Mouse (Mus musculus) heart, adult 18-20 months (tissue): ENCODE measurements around the gene E330034G19Rik. TPM values are rescaled to one million over a fixed set of nuclear protein-coding genes. Genes with fewer than 3 reads are reported as not detected.
A peak's percentile ranks its signal among the peaks of the same experiment; 100 is the strongest.
"Not testable (repeated sequence)": the region's sequence is repeated elsewhere in the genome, so short reads cannot be mapped to it uniquely, and the experiment has no call there.

Experiments used
- DNase-seq, 2 experiments: peaks; one replicate each; pipeline ENCODE4 v3.0.0; 2021 to 2022; ENCODE audit warnings: mixed read lengths in 1 of 2
- long read RNA-seq, 2 experiments: library from polyadenylated mRNA; stranded (forward); transcript quantifications; one replicate each; pipeline ENCODE4 v2.0.0; 2021
- total RNA-seq, 2 experiments: library from RNA; stranded (reverse); gene quantifications; 2 replicates each; pipeline ENCODE4 v1.2.3; 2021

Gene E330034G19Rik
- not detected for total RNA-seq
- long read RNA-seq, experiment 1 = 0 reads
- long read RNA-seq, experiment 2 = 0 reads

GRCm38 (mm10) chr14:24292914-24293313, at the start of gene E330034G19Rik:
Gene E330034G19Rik (plus strand): TSS chr14:24293214.
- no peak for DNase-seq

DNA sequence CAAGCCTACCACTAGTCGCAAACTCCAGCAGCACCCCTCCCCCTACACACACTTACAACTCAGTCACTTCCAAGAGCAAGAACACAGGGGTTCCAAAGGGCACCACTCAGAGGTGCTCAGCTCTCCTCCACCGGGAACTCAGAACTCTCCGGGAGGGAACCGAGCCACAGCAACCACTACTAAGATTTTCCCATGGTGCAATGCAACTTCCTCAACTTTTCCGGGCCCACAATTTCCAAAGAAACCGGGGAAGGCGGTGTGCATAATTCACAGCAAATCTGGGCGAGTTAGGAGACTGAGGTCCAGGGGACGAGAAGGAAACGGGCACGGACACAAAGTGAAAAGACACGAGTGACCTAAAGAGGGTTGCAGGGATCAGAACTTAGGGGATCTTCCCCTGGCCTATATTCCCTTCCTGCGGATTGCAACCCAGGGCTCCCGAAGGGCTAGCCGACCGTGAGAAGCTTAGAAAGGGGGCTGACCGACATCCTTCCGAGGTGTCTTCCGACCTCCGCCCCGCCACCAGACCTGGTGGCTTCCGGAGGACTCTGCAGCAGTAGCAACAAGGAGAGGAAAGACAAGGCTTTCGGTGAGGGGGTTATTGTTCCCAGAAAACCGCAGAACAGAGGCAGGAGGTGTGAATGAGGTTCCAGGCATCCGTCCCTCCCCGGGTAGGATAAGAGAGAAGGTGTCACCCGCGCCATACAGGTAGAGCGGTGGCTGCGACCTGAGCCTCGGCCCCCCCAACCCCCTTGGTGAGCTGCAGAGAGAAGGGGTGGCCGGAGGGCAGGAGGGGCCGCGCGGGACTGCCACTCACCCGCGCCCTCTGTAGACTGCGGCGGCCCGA, 48.5 kb upstream of the E330034G19Rik start:
- DNase-seq = peak; percentile 35 to 64

DNA sequence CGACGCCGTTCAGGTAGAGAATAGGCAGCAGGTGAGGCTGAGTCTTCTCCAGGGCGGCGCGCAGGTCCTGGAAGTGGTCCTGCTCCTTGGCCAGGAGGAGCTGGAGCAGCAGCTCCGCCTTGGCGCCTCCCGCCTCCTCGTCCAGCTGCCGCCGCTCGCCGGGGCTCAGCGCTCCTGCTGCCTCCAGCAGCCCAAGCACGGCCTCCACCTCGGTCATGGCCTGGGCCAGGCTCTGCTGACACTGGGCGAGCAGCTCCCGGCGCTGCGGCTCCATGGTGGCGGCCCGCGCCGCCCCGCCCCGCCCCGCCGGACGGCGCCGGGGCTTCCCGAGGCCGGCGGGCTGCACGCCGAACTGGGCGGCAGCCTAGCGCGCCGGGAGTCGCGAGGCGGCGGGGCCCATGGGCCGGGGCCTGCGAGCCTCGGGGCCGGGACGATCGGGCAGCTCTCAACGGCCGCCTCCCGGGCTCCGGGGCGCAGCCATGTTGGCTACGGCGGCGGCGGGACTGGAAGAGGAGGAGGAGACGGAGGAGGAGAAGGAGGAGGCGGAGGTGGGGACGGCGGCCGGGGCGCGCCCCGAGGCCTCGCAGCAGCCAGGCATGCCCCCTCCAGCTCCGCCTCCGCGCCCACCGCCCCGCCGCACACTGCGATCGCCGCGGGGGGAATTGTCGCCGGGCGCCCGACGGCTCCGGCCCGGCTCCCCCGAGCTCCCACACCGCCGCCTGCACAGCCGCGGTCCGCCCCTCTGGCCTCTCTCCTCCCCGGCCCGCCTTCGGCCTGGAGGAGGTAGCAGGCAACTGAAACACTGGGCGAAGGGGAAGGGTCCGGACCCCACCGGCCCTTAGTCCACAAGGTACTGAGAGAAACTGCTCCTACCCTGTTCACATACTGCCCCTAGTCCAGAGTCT, 47.6 kb upstream of the E330034G19Rik start, which contains the start of gene Dlg5:
Dlg5 (minus strand) TSS at position 744 of the 905 bp plus-strand sequence.
- peak; percentile 71 to 75 for DNase-seq

DNA sequence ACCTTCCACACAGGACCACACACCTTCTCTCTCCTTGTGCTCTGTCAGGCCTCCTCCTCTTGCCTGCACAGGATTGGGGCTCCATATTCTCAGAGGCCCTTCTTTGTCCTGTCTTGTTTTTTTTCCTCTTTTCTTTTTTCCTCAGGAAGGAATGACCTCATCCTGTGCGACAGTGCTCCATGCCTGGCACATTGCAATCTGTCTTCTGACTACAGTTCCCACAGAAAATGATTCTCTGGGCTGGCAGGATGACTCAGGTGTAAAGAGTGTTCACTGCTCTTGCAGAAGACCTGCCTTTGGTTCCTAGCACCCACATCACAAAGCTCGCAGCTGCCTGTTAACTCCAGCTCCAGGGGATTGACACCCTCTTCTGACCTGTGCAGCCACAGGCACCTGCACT, 43.1 kb upstream of the E330034G19Rik start:
- no peak for DNase-seq

DNA sequence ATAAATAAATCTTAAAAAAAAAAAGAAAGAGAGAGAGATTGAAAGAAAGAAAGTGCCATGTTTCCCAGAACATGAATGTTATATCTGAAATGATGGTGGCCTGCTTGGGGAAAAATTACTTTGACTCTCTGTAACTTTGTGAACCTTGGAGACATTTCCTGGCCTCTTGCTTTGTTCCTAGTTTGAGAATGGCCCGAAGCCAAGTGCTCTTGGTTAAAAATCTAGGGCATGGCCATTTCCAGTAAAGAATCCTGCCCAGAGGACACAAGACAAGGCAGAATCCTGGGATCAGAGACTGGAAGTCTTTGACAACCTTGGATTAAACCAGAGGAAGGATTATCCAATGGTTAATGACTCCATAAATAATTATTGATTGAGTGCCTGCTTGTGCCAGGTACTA, 41.7 kb upstream of the E330034G19Rik start:
- no peak for DNase-seq

GRCm38 (mm10) chr14:24253611-24254202, 39.3 kb upstream of the E330034G19Rik start:
- no peak for DNase-seq

DNA sequence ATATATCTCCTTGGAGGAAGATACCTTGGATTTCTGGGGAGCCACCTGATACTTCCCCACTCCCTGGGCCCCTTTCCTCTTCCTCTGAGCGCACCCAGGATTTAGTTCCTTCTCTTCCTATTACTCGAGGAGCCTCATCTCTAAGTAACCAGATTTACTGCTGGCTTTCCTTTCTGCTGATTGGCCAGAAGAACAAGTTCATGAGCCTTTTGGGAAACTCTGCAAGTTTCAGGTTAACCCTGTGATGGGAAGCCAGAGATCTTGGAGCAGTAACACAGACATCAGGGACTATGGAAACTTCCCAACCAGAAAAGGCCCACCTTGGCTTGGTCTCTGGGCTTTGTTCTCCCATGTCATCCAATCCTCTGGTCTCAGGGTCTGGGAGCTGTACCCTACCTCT, 37.1 kb upstream of the E330034G19Rik start:
- no peak for DNase-seq

DNA sequence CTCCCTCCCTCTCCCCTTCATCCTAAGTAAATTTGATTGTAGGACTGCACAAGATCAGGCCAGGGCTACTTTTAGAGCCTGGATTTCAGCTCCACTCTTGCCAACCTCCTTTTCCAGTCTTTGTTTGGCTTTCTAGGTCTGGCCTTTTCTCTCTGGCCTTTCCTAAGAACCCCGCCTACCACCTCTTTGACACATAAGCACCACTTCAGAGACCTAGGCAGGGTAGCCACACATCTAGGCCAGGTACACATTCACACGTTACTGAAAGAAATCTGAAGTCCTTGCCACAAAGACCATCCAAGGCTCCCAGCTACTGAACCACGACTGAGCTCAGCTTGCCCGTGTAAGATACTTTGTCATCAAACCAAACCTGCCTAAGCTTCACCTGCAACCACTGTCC, 32.6 kb upstream of the E330034G19Rik start:
- no peak for DNase-seq

DNA sequence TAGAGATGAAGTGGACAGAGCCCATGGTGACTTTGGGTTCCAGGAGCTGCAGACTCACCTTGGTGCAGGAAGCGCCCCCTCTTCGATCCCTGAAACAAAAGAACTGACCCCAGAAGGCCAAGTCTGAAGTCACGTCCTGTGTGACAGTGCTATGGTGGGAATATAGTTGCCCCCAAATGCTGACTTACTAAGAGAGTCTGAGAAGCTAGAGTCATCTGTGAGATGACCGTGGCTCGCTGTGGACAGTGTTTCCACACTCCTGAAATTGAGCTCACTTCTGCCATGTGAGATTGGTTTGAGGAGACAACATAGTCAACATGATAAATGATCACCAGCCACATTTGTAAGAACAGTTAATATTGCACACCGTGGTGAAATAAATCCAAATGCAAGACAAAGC, 30.6 kb upstream of the E330034G19Rik start:
- no peak for DNase-seq

DNA sequence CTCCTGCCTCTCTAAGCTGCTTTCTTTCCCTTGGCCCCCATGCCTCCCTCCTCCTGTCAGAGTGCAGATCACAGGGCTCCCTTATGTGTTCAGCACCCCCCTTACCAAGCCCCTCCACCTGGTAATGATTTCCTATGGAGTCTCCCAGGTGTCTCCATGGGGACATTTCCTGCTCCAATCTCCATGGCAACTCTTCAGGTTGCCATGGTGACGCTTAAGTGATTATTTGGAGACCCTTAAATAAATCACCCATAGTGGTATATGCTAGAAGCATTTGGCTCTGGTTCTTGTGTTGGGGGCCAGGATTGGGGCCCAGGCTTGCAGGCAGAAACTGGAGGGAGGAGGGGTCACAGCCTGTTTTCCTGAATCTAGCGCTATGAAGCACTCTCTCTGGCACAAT, 30.1 kb upstream of the E330034G19Rik start:
- no peak for DNase-seq

DNA sequence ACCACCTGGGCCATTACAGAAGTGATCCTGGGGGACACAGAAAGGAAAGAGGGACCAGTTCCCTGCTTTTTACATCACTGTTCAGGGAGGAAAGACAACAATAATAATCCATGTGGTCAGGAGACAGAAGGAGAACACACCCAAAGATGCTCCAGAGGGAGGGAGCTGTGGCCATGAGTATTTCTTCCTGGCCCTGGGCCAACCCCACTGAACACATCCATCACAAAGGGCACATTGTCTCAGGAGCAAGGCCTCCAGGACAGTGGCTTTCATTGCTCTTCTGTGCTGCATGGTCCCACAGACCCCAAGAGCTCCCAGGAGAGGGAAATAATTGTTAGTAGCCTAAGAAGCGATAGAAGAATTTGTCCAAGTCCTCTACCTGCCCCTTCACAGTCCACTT, 23.4 kb upstream of the E330034G19Rik start:
- no peak for DNase-seq

GRCm38 (mm10) chr14:24273575-24273974, 19.4 kb upstream of the E330034G19Rik start:
- peak in 1 of 2 experiments; percentile 26 for DNase-seq

- peak in 1 of 2 experiments; percentile 15 for DNase-seq
Observed at GRCm38 (mm10) chr14:24275534-24275933, 17.5 kb upstream of the E330034G19Rik start.

GRCm38 (mm10) chr14:24281278-24281677, 11.7 kb upstream of the E330034G19Rik start:
- no peak for DNase-seq

- DNase-seq = no peak
Observed at GRCm38 (mm10) chr14:24282276-24282675, 10.7 kb upstream of the E330034G19Rik start.

DNA sequence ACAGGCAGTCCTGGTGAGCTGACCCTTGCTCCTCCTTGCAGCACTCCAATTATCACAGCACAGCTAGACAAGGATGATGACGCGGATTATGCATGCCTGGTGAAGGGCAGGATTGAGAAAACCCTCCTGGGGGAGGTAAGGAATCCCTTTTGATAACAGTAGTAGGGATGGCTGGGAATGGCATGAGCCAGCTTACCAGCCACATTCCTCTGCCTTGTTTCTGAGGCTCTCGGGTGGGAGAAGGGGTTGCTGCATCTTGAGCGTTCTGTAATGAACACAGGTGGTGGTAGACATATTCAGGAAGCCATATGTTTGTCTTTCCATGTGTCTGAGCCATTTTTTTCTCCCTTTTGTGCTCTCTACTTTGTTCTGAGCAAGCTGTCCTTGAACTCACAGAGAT, 6.9 kb upstream of the E330034G19Rik start:
- DNase-seq = no peak

GRCm38 (mm10) chr14:24290726-24291125, 2.3 kb upstream of the E330034G19Rik start:
- no peak for DNase-seq

GRCm38 (mm10) chr14:24293631-24294030, 617 bp downstream of the E330034G19Rik start:
- DNase-seq = no peak

GRCm38 (mm10) chr14:24302126-24302525, 9.1 kb downstream of the E330034G19Rik start:
- not testable (repeated sequence) for DNase-seq

- DNase-seq = no peak
Observed at GRCm38 (mm10) chr14:24306667-24307066, 13.7 kb downstream of the E330034G19Rik start.

DNA sequence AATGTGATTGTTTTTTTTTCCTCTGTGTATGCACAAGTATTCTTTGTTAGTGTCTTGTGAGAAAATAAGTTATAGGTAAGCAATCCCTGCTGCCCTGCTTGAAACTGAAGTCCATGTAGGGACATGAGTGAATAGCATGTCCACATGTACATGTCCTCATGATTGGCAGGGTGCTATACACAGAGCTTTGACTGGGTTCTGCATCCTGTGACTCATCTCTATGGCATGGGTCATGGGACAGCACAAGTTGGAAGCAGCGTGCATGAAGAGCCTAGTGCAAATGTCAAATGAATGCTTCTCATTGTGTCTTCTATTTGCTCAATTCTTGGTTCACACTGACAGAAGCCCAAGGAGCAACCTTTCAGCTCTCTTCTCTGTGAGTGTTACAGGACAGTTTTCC, 14.1 kb downstream of the E330034G19Rik start:
- no peak for DNase-seq

DNA sequence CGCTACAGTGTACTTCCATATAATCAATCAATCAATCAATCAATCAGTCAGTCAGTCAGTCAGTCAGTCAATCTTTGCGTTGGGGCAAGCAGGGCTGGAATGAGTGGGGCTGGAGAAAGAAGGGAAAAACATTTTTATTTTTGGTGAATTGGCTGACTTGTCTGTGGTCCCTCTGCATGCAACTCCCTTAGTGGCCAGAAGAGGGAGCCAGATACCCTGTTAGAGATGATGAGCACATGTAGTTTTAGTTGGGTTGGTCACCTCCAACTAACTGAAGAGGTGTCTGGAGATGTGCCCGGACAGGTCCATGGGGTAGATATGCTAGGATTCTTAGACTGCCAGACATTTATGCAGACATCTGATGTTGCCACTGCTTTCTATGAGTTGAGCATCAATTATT, 18.1 kb downstream of the E330034G19Rik start:
- peak; percentile 35 to 66 for DNase-seq
